Mouse (Mus musculus) cerebral cortex, adult 2 months (tissue): Measurements from ENCODE around the gene Lmnb2.

ENCODE experiments used
- WGBS: fragments of 180-500 bp; shearing (Covaris S2); methylation state at CpG from one replicate; pipeline ENCODE4 v1.1.7; 2018; 5-methylcytosine and 5-hydroxymethylcytosine counted together

Lmnb2 gene

GRCm38 (mm10) chr10:80946684-80947437 lies 28.8 kb upstream of the Lmnb2 start:
- 68% methylated on average over 14 of the region's 14 CpGs for WGBS

GRCm38 (mm10) chr10:80944231-80944630 lies 26.2 kb upstream of the Lmnb2 start:
- whole genome bisulfite sequencing: 81% methylated on average over 5 of the region's 5 CpGs

GRCm38 (mm10) chr10:80943701-80944100 lies 25.7 kb upstream of the Lmnb2 start:
- WGBS: 67% methylated on average over 9 of the region's 9 CpGs

GRCm38 (mm10) chr10:80942919-80943318 lies 24.9 kb upstream of the Lmnb2 start:
- WGBS: 79% methylated on average over 8 of the region's 8 CpGs

GRCm38 (mm10) chr10:80940988-80941347 lies 22.9 kb upstream of the Lmnb2 start:
- 6% methylated on average over 2 of the region's 2 CpGs for WGBS

GRCm38 (mm10) chr10:80940320-80940987 lies 22.4 kb upstream of the Lmnb2 start:
- WGBS: 19% methylated on average over 8 of the region's 8 CpGs

GRCm38 (mm10) chr10:80939671-80940070 lies 21.6 kb upstream of the Lmnb2 start:
- 2% methylated on average over 28 of the region's 28 CpGs for WGBS

GRCm38 (mm10) chr10:80938831-80939550 lies 20.9 kb upstream of the Lmnb2 start:
- WGBS: 26% methylated on average over 15 of the region's 15 CpGs

GRCm38 (mm10) chr10:80937646-80938045 lies 19.6 kb upstream of the Lmnb2 start:
- WGBS: 45% methylated on average over 8 of the region's 8 CpGs

GRCm38 (mm10) chr10:80936810-80937164 lies 18.7 kb upstream of the Lmnb2 start:
- 22% methylated on average over 6 of the region's 6 CpGs for WGBS

GRCm38 (mm10) chr10:80936135-80936809 lies 18.2 kb upstream of the Lmnb2 start:
- WGBS: 4% methylated on average over 32 of the region's 37 CpGs

GRCm38 (mm10) chr10:80935698-80936097 lies 17.7 kb upstream of the Lmnb2 start:
- WGBS: 7% methylated on average over 17 of the region's 17 CpGs

- 54% methylated on average over 3 of the region's 3 CpGs for WGBS
Observed at GRCm38 (mm10) chr10:80935241-80935640, 17.2 kb upstream of the Lmnb2 start.

GRCm38 (mm10) chr10:80934136-80934985 lies 16.3 kb upstream of the Lmnb2 start:
- WGBS: 68% methylated on average over 14 of the region's 14 CpGs

GRCm38 (mm10) chr10:80933421-80933979 lies 15.5 kb upstream of the Lmnb2 start:
- 3% methylated on average over 21 of the region's 21 CpGs for WGBS

- 8% methylated on average over 17 of the region's 17 CpGs for WGBS
Observed at GRCm38 (mm10) chr10:80932700-80933420, 14.8 kb upstream of the Lmnb2 start.

GRCm38 (mm10) chr10:80932206-80932605 lies 14.2 kb upstream of the Lmnb2 start:
- WGBS: 8% methylated on average over 20 of the region's 20 CpGs

GRCm38 (mm10) chr10:80931695-80932094 lies 13.7 kb upstream of the Lmnb2 start:
- WGBS: 11% methylated on average over 26 of the region's 26 CpGs

GRCm38 (mm10) chr10:80931153-80931671 lies 13.2 kb upstream of the Lmnb2 start:
- WGBS: 7% methylated on average over 14 of the region's 14 CpGs
